Mouse (Mus musculus) forebrain, embryonic 11.5 days (tissue): Measurements from ENCODE around the gene Ubl3. TPM values are rescaled to one million over a fixed set of nuclear protein-coding genes. Genes with fewer than 3 reads are reported as not detected.

ENCODE experiments used
- ATAC-seq: fragments of 200-750 bp; cut with Nextera tagmentation; replicated peaks from 2 replicates; pipeline ENCODE4 v1.8.0; 2017; ENCODE audit warnings: moderate TSS enrichment; ENCODE audit not compliant: low FRiP score
- DNase-seq: peaks from one replicate; pipeline ENCODE4 v3.0.0-alpha.2; 2017; ENCODE audit warnings: low spot score
- H3K27ac ChIP-seq: fragments of 300-500 bp; sonication (generic); 2 replicates; pipeline ENCODE4 v1.5.1; 2014; ENCODE audit warnings: low read depth, low read length
- H3K27me3 ChIP-seq: fragments of 300-500 bp; sonication (generic); 2 replicates; pipeline ENCODE4 v1.6.1; 2014; ENCODE audit warnings: mild to moderate bottlenecking, low read length, mixed read lengths; ENCODE audit not compliant: control insufficient read depth, insufficient read depth
- H3K36me3 ChIP-seq: fragments of 300-500 bp; sonication (generic); 2 replicates; pipeline ENCODE4 v1.6.1; 2014; ENCODE audit warnings: mild to moderate bottlenecking, low read length, moderate library complexity, mixed read lengths; ENCODE audit not compliant: control insufficient read depth, insufficient read depth
- H3K4me1 ChIP-seq: fragments of 300-500 bp; sonication (generic); replicated peaks from 2 replicates; pipeline ENCODE4 v1.6.1; 2014; ENCODE audit warnings: low read length, mixed read lengths; ENCODE audit not compliant: control insufficient read depth, insufficient read depth
- H3K4me2 ChIP-seq: fragments of 300-500 bp; sonication (generic); 2 replicates; pipeline ENCODE4 v1.6.1; 2014; ENCODE audit warnings: low read depth, mild to moderate bottlenecking, low read length, moderate library complexity, mixed read lengths; ENCODE audit not compliant: severe bottlenecking
- H3K4me3 ChIP-seq: fragments of 300-500 bp; sonication (generic); 2 replicates; pipeline ENCODE4 v1.5.1; 2014; ENCODE audit warnings: low read depth, low read length
- H3K9ac ChIP-seq: fragments of 300-500 bp; sonication (generic); 2 replicates; pipeline ENCODE4 v1.6.1; 2014; ENCODE audit warnings: low read length
- H3K9me3 ChIP-seq: fragments of 300-500 bp; sonication (generic); 2 replicates; pipeline ENCODE4 v1.6.1; 2016; ENCODE audit warnings: low read length, mixed read lengths; ENCODE audit not compliant: control insufficient read depth
- WGBS: fragments of 180-500 bp; shearing (Covaris S2); extraction: QIAGEN DNeasy Blood & Tissue Kit; methylation state at CpG from one replicate; pipeline ENCODE4 v1.1.7; 2014; 5-methylcytosine and 5-hydroxymethylcytosine counted together
- polyA plus RNA-seq: library from polyadenylated mRNA; unstranded; fragments of >200 nt; fragmentation: Nextera tagmentation; extraction: Ambion mirVana; gene quantifications from 2 replicates; pipeline ENCODE4 v1.2.1, GENCODE M21; 2014

The Ubl3 gene
- polyA plus RNA-seq, 1 experiment from 2014 or later = 84.2 TPM

GRCm38 (mm10) chr5:148533924-148534323 is 18.7 kb downstream of the Ubl3 start:
- no peak overlapping the region for H3K27ac ChIP-seq
- no peaks in the 10 kb centered on the region for H3K27me3 ChIP-seq
- ATAC-seq (no peak), DNase-seq (no peak)
- H3K4me1 ChIP-seq = no peaks in the 10 kb centered on the region
- no peaks in the 10 kb centered on the region for H3K9me3 ChIP-seq
- no peak overlapping the region for H3K4me3 ChIP-seq
- no peak overlapping the region for H3K4me2 ChIP-seq
- WGBS = 92% methylated on average over 2 of the region's 2 CpGs
- H3K36me3 ChIP-seq = no peaks in the 10 kb centered on the region
- H3K9ac ChIP-seq = no peak overlapping the region

GRCm38 (mm10) chr5:148532201-148532600 is 20.4 kb downstream of the Ubl3 start:
- Histone ChIP-seq H3K4me1 (no peaks in the 10 kb centered on the region), H3K9ac (no peak overlapping the region), H3K4me2 (no peak overlapping the region), H3K36me3 (no peaks in the 10 kb centered on the region), H3K9me3 (no peaks in the 10 kb centered on the region), H3K27me3 (no peaks in the 10 kb centered on the region), H3K27ac (no peak overlapping the region; the same call in 1 of the 2 replicates), H3K4me3 (no peak overlapping the region)
- WGBS = 14% methylated on average over 5 of the region's 5 CpGs
- ATAC-seq = 0 out of 2 replicates have a peak, but pooled peaks have one; percentile 30
- DNase-seq = peak; percentile 65

- Histone ChIP-seq H3K9ac (no peak overlapping the region), H3K27ac (no peak overlapping the region), H3K27me3 (no peaks in the 10 kb centered on the region), H3K4me2 (no peak overlapping the region), H3K36me3 (no peaks in the 10 kb centered on the region), H3K4me1 (peaks cover 2% of the 10 kb centered on the region; the same call in 1 of the 2 replicates), H3K9me3 (no peaks in the 10 kb centered on the region), H3K4me3 (no peak overlapping the region)
- WGBS = 81% methylated on average over 6 of the region's 6 CpGs
- ATAC-seq = no peak
- DNase-seq = no peak
Measured at GRCm38 (mm10) chr5:148527632-148528031, 25.0 kb downstream of the Ubl3 start.

GRCm38 (mm10) chr5:148526631-148527030 is 26.0 kb downstream of the Ubl3 start:
- no peaks in the 10 kb centered on the region for H3K9me3 ChIP-seq
- no peaks in the 10 kb centered on the region for H3K36me3 ChIP-seq
- no peak overlapping the region for H3K4me3 ChIP-seq
- H3K27ac ChIP-seq = no peak overlapping the region
- no peak for ATAC-seq
- 81% methylated on average over 8 of the region's 8 CpGs for WGBS
- H3K4me2 ChIP-seq = no peak overlapping the region
- H3K4me1 ChIP-seq = peaks cover 2% of the 10 kb centered on the region; the same call in 1 of the 2 replicates
- DNase-seq = no peak
- no peak overlapping the region for H3K9ac ChIP-seq
- H3K27me3 ChIP-seq = no peaks in the 10 kb centered on the region

GRCm38 (mm10) chr5:148523202-148523971 is 29.2 kb downstream of the Ubl3 start:
- H3K4me3 ChIP-seq = no peak overlapping the region
- no peaks in the 10 kb centered on the region for H3K9me3 ChIP-seq
- DNase-seq (no peak), ATAC-seq (no peak)
- no peak overlapping the region for H3K4me2 ChIP-seq
- peaks cover 2% of the 10 kb centered on the region; the same call in 1 of the 2 replicates for H3K4me1 ChIP-seq
- H3K27me3 ChIP-seq = no peaks in the 10 kb centered on the region
- H3K27ac ChIP-seq = no peak overlapping the region
- no peak overlapping the region for H3K9ac ChIP-seq
- 79% methylated on average over 5 of the region's 5 CpGs for WGBS
- H3K36me3 ChIP-seq = no peaks in the 10 kb centered on the region

GRCm38 (mm10) chr5:148522378-148522777 is 30.2 kb downstream of the Ubl3 start:
- Histone ChIP-seq H3K27ac (no peak overlapping the region), H3K27me3 (no peaks in the 10 kb centered on the region), H3K4me3 (no peak overlapping the region), H3K9ac (no peak overlapping the region), H3K4me2 (no peak overlapping the region), H3K9me3 (no peaks in the 10 kb centered on the region), H3K4me1 (peaks cover 2% of the 10 kb centered on the region; the same call in 1 of the 2 replicates), H3K36me3 (no peaks in the 10 kb centered on the region)
- ATAC-seq (no peak), DNase-seq (no peak)
- WGBS = 86% methylated on average over 3 of the region's 3 CpGs

- Histone ChIP-seq H3K27ac (no peak overlapping the region), H3K9ac (no peak overlapping the region), H3K4me3 (no peak overlapping the region), H3K4me1 (no peaks in the 10 kb centered on the region), H3K27me3 (no peaks in the 10 kb centered on the region), H3K36me3 (no peaks in the 10 kb centered on the region), H3K4me2 (no peak overlapping the region), H3K9me3 (no peaks in the 10 kb centered on the region)
- WGBS = 77% methylated on average over 4 of the region's 4 CpGs
- no peak for DNase-seq
- no peak for ATAC-seq
Measured at GRCm38 (mm10) chr5:148517445-148517844, 35.1 kb downstream of the Ubl3 start.

- ATAC-seq (no peak), DNase-seq (no peak)
Measured at GRCm38 (mm10) chr5:148512042-148512640, 40.4 kb downstream of the Ubl3 start.

More at GRCm38 (mm10) chr5:148512042-148512640, 40.4 kb downstream of the Ubl3 start:
- Histone ChIP-seq H3K36me3 (no peaks in the 10 kb centered on the region; the same call in 1 of the 2 replicates), H3K9ac (no peak overlapping the region), H3K27me3 (no peaks in the 10 kb centered on the region), H3K27ac (no peak overlapping the region), H3K4me3 (no peak overlapping the region), H3K4me1 (no peaks in the 10 kb centered on the region), H3K4me2 (no peak overlapping the region), H3K9me3 (no peaks in the 10 kb centered on the region)
- 91% methylated on average over 5 of the region's 5 CpGs for WGBS
